Mouse (Mus musculus): Measurements from ENCODE around the gene Stac3.

DNA sequence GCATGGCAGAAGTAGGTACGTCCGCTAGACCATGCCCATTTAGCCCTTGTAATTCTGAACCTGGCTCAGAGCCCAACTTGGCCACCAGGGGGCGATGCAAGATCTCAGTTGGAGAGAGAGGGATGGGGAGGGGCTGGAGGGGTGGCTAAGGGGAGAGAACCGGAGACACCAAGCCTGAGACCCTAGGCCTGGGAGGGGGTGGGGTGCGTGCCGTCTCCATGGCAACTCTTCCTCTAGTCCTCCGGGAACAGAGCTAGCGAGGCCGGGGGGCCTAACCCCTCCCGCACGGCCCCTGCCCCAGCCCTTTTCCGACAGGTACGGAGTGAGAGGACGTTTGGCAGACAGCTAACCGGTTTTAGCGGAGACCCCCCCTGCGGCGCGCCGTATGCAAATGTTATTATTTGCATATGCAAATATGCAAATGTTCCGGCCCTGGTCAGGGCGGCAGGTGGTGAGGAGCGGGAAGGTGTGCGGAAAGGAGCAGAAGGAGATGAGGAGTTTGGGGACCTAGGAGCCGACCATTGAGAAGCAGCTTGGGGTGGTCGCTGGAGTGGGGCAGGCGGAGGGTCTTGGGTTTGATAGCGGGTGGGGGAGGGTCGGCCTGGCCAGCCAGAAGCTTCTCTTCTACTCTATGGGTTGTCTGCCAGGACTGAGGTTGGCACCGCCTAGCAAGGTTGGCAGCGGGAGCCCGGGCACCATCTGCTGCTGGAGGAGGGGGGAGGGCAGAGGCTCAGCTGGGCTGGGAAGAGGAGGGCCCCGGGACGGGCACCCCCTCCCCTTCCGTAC is 7.8 kb downstream of the Stac3 start:
- TF ChIP-seq FLI1 (IDR thresholded peaks at IDR 0.05; ENCODE audit: low read length) (no peak), GATA1 (IDR thresholded peaks at IDR 0.05; ENCODE audit: borderline replicate concordance, low read length) (no peak)
